Mouse (Mus musculus) cerebellum, adult 8-10 months (tissue): ENCODE measurements around the gene Setd7.
"Not testable (repeated sequence)": the region's sequence is repeated elsewhere in the genome, so short reads cannot be mapped to it uniquely, and the experiment has no call there.

ENCODE experiments used
- DNase-seq: peaks from one replicate; pipeline ENCODE4 v3.0.0; 2022

The Setd7 gene

GRCm38 (mm10) chr3:51560511-51561108 is at the start of gene Setd7:
Setd7 (minus strand) TSS chr3:51560879.
- DNase-seq: peak; percentile 79

- no peak for DNase-seq
Observed at GRCm38 (mm10) chr3:51604489-51604888, 43.8 kb upstream of the Setd7 start.

- DNase-seq: peak; percentile 56
Observed at GRCm38 (mm10) chr3:51603705-51604291, 43.1 kb upstream of the Setd7 start.

- no peak for DNase-seq
Observed at GRCm38 (mm10) chr3:51601461-51601860, 40.8 kb upstream of the Setd7 start.

GRCm38 (mm10) chr3:51600728-51601127 is 40.0 kb upstream of the Setd7 start:
- no peak for DNase-seq

GRCm38 (mm10) chr3:51599057-51599630 is 38.5 kb upstream of the Setd7 start:
- no peak for DNase-seq

- no peak for DNase-seq
Observed at GRCm38 (mm10) chr3:51596538-51596937, 35.9 kb upstream of the Setd7 start.

GRCm38 (mm10) chr3:51593506-51593905 is 32.8 kb upstream of the Setd7 start:
- no peak for DNase-seq

GRCm38 (mm10) chr3:51591591-51591990 is 30.9 kb upstream of the Setd7 start:
- no peak for DNase-seq

GRCm38 (mm10) chr3:51590207-51590892 is 29.7 kb upstream of the Setd7 start:
- no peak for DNase-seq

- DNase-seq: no peak
Observed at GRCm38 (mm10) chr3:51587697-51588262, 27.1 kb upstream of the Setd7 start.

GRCm38 (mm10) chr3:51583574-51584391 is 23.1 kb upstream of the Setd7 start:
- peak; percentile 83 for DNase-seq

GRCm38 (mm10) chr3:51579243-51579642 is 18.6 kb upstream of the Setd7 start:
- not testable (repeated sequence) for DNase-seq

GRCm38 (mm10) chr3:51577816-51578749 is 17.4 kb upstream of the Setd7 start:
- no peak for DNase-seq

GRCm38 (mm10) chr3:51577359-51577758 is 16.7 kb upstream of the Setd7 start:
- no peak for DNase-seq

- DNase-seq: no peak
Observed at GRCm38 (mm10) chr3:51573915-51574314, 13.2 kb upstream of the Setd7 start.

GRCm38 (mm10) chr3:51570200-51570599 is 9.5 kb upstream of the Setd7 start:
- DNase-seq: no peak

- DNase-seq: no peak
Observed at GRCm38 (mm10) chr3:51561993-51562385, 1.3 kb upstream of the Setd7 start.

- DNase-seq: peak; percentile 67
Observed at GRCm38 (mm10) chr3:51561109-51561992, 672 bp upstream of the Setd7 start.
